ENCODE assay signal across 20 mouse cellular contexts in genomic region chr9:57959399-57959798, GRCm38 (mm10). TPM values are rescaled to one million over a fixed set of nuclear protein-coding genes. Genes with fewer than 3 reads are reported as not detected.
DNase-seq lines count a peak whose midpoint lies in the region; ATAC-seq and TF ChIP-seq lines count a peak whose summit lies in the region.
"Had no signal": no experiment of that assay in that cellular context is flagged by ENCODE, and none has a peak within 500 bp of the region (broad histone marks: within the 10 kb centered on the region; RNA-seq: fewer than 3 reads in every experiment).

No protein-coding gene starts in this region.

- ATAC-seq in heart, embryonic 16.5 days (replicated peaks; ENCODE audit: extremely low read depth, insufficient read depth, low FRiP score) = no peak
- no peak for ATAC-seq in heart, embryonic 11.5 days (replicated peaks; ENCODE audit: insufficient number of reproducible peaks, low FRiP score, low TSS enrichment)
- no peak for ATAC-seq in midbrain, postnatal 0 days (ENCODE audit: low FRiP score)
- ATAC-seq: forebrain, embryonic 13.5 days; forebrain, postnatal 0 days had no signal

- no peak overlapping the region for H3K4me3 ChIP-seq in gastrocnemius, adult 2 months
- no peak overlapping the region for H3K4me3 ChIP-seq in heart, embryonic 16.5 days (ENCODE audit: low read length)
- H3K4me3 ChIP-seq in heart, embryonic 11.5 days (ENCODE audit: low read depth, low read length) = no peak overlapping the region
- H3K4me3 ChIP-seq in cortical plate, adult 2 months (ENCODE audit: insufficient read depth, low read length) = no peak overlapping the region
- H3K4me3 ChIP-seq in midbrain, postnatal 0 days (ENCODE audit: low read depth, low read length) = no peak overlapping the region
- H3K4me3 ChIP-seq: embryonic facial prominence, embryonic 10.5 days; forebrain, embryonic 13.5 days; heart, embryonic 13.5 days; hindbrain, embryonic 15.5 days had no signal

- H3K4me2 ChIP-seq in heart, embryonic 16.5 days (ENCODE audit: low read depth, low read length) = no peak overlapping the region
- H3K4me2 ChIP-seq in heart, embryonic 11.5 days = no peak overlapping the region
- H3K4me2 ChIP-seq in midbrain, postnatal 0 days (ENCODE audit: low read depth, low read length, poor library complexity, severe bottlenecking) = no peak overlapping the region
- H3K4me2 ChIP-seq: forebrain, embryonic 13.5 days; heart, embryonic 13.5 days; hindbrain, embryonic 15.5 days had no signal

- no peaks in the 10 kb centered on the region for H3K36me3 ChIP-seq in heart, embryonic 16.5 days (ENCODE audit: control insufficient read depth, insufficient read depth)
- H3K36me3 ChIP-seq in heart, embryonic 11.5 days (ENCODE audit: control insufficient read depth, insufficient read depth, low read length) = no peaks in the 10 kb centered on the region
- H3K36me3 ChIP-seq in midbrain, postnatal 0 days (ENCODE audit: insufficient read depth, low read length) = peaks cover 58% of the 10 kb centered on the region
- H3K36me3 ChIP-seq: embryonic facial prominence, embryonic 10.5 days; heart, embryonic 13.5 days had no signal

- no peaks in the 10 kb centered on the region for H3K27me3 ChIP-seq in heart, embryonic 16.5 days (ENCODE audit: control insufficient read depth, insufficient read depth, low read length)
- H3K27me3 ChIP-seq in heart, embryonic 11.5 days (ENCODE audit: control insufficient read depth, insufficient read depth, low read length) = peaks cover 2% of the 10 kb centered on the region; the same call in 1 of the 2 replicates
- H3K27me3 ChIP-seq in midbrain, postnatal 0 days (ENCODE audit: insufficient read depth, low read length) = no peaks in the 10 kb centered on the region
- H3K27me3 ChIP-seq: forebrain, embryonic 13.5 days; heart, embryonic 13.5 days; hindbrain, embryonic 15.5 days had no signal

- TF ChIP-seq CTCF in gastrocnemius, adult 2 months (IDR thresholded peaks at IDR 0.05) = no peak
- TF ChIP-seq CTCF in cortical plate, adult 2 months (IDR thresholded peaks at IDR 0.05; ENCODE audit: extremely low read depth, insufficient read depth, low read length) = no peak
- TF ChIP-seq CTCF in midbrain, postnatal 0 days (IDR thresholded peaks at IDR 0.05) = no peak

- no peak for DNase-seq in gastrocnemius, adult 2 months
- DNase-seq in gastrocnemius, adult 18-20 months (ENCODE audit: low spot score) = no peak
- peak; percentile 61 for DNase-seq in right cerebral cortex, adult 18-20 months
- no peak for DNase-seq in right cerebral cortex, postnatal 25 days
- DNase-seq in midbrain, postnatal 0 days (ENCODE audit: low spot score) = no peak
- DNase-seq: adrenal gland, postnatal 25 days; cerebellum, adult 8-10 months; cerebellum, postnatal 25 days; forebrain, postnatal 0 days; gastrocnemius, postnatal 14 days; kidney, adult 2 months had no signal

- no peak for TF ChIP-seq POLR2A in cortical plate, adult 2 months (IDR thresholded peaks at IDR 0.05; ENCODE audit: extremely low read depth, insufficient read depth, low read length)

- intact Hi-C loops in gastrocnemius, adult 2 months (cut with DNase I) = no loop called here

- 60% methylated on average over 10 of the region's 10 CpGs for WGBS in heart, embryonic 16.5 days
- WGBS in heart, embryonic 11.5 days (ENCODE audit: insufficient replicate concordance) = 48% methylated on average over 10 of the region's 10 CpGs
- 73% methylated on average over 10 of the region's 10 CpGs for WGBS in midbrain, postnatal 0 days

- H3K4me1 ChIP-seq in heart, embryonic 16.5 days (ENCODE audit: control insufficient read depth, insufficient read depth, low read length) = peaks cover 12% of the 10 kb centered on the region
- peaks cover 13% of the 10 kb centered on the region for H3K4me1 ChIP-seq in heart, embryonic 11.5 days (ENCODE audit: control insufficient read depth, insufficient read depth, low read length)
- H3K4me1 ChIP-seq in cortical plate, adult 2 months (ENCODE audit: control insufficient read depth, insufficient read depth, low read length) = no peaks in the 10 kb centered on the region; the same call in 1 of the 2 replicates
- H3K4me1 ChIP-seq in midbrain, postnatal 0 days (ENCODE audit: insufficient read depth, low read length) = no peaks in the 10 kb centered on the region
- H3K4me1 ChIP-seq: forebrain, embryonic 13.5 days; hindbrain, embryonic 15.5 days had no signal

- H3K9me3 ChIP-seq in heart, embryonic 16.5 days (replicated peaks; ENCODE audit: control insufficient read depth, low read length) = no peaks in the 10 kb centered on the region
- H3K9me3 ChIP-seq in heart, embryonic 11.5 days (replicated peaks; ENCODE audit: control insufficient read depth, low read length) = no peaks in the 10 kb centered on the region
- H3K9me3 ChIP-seq in midbrain, postnatal 0 days (ENCODE audit: low read length) = no peaks in the 10 kb centered on the region
- H3K9me3 ChIP-seq: embryonic facial prominence, embryonic 10.5 days; forebrain, embryonic 13.5 days; heart, embryonic 13.5 days; hindbrain, embryonic 15.5 days had no signal

- H3K9ac ChIP-seq in heart, embryonic 16.5 days (ENCODE audit: low read length) = no peak overlapping the region
- H3K9ac ChIP-seq in heart, embryonic 11.5 days (ENCODE audit: low read depth, low read length) = no peak overlapping the region
- H3K9ac ChIP-seq in midbrain, postnatal 0 days (replicated peaks; ENCODE audit: low read length, poor library complexity, severe bottlenecking) = no peak overlapping the region
- H3K9ac ChIP-seq: forebrain, embryonic 13.5 days; forebrain, postnatal 0 days; heart, embryonic 13.5 days; hindbrain, embryonic 15.5 days had no signal

- peak overlapping the region; percentile 72 for H3K27ac ChIP-seq in gastrocnemius, adult 2 months
- H3K27ac ChIP-seq in heart, embryonic 16.5 days (ENCODE audit: low read length) = peak overlapping the region; percentile 54; the same call in 1 of the 2 replicates
- no peak overlapping the region for H3K27ac ChIP-seq in heart, embryonic 11.5 days (ENCODE audit: low read depth, low read length)
- H3K27ac ChIP-seq in cortical plate, adult 2 months (ENCODE audit: insufficient read depth, low read length) = peak overlapping the region; percentile 31; the same call in 1 of the 2 replicates
- no peak overlapping the region for H3K27ac ChIP-seq in midbrain, postnatal 0 days (ENCODE audit: low read depth, low read length)
- H3K27ac ChIP-seq: embryonic facial prominence, embryonic 10.5 days; forebrain, embryonic 13.5 days; heart, embryonic 13.5 days; hindbrain, embryonic 15.5 days had no signal

RNA-seq across cellular contexts. Expression of gene Sema7a, which starts 19.5 kb away (rescaled TPM):
- total RNA-seq in gastrocnemius, adult 2 months (2021) = 10 to 100 TPM in 1 of 2 experiments, 1 to 10 TPM in 1; 9.0 to 14.4 TPM
- total RNA-seq in gastrocnemius, adult 18-20 months (2021) = 10 to 100 TPM; 10.6 to 13.0 TPM
- polyA plus RNA-seq in heart, embryonic 16.5 days (2015; fragmentation: Nextera tagmentation; extraction: Ambion mirVana) = 0.60 and 1.4 TPM in 2 replicates
- polyA plus RNA-seq in heart, embryonic 11.5 days (2014; fragmentation: Nextera tagmentation; extraction: Ambion mirVana) = 0.17 and 0.18 TPM in 2 replicates
- 147 and 154 TPM in 2 replicates for polyA plus RNA-seq in cortical plate, adult 2 months (2012; rRNA removed)
- total RNA-seq in midbrain, postnatal 0 days (2014; rRNA removed) = 42.3 and 49.5 TPM in 2 replicates
- 3.2 and 3.6 TPM in 2 replicates for polyA plus RNA-seq in midbrain, postnatal 0 days (2015; fragmentation: Nextera tagmentation; extraction: Ambion mirVana)

RNA-seq across cellular contexts. Expression of gene Cyp11a1, which starts 46.8 kb away (rescaled TPM):
- under 1 TPM in 1 of 2 experiments, not detected in 1; 0.10 TPM for total RNA-seq in gastrocnemius, adult 2 months (2021)
- total RNA-seq in gastrocnemius, adult 18-20 months (2021) = under 1 TPM; 0.24 to 0.34 TPM
- 0.32 and 0.33 TPM in 2 replicates for polyA plus RNA-seq in heart, embryonic 16.5 days (2015; fragmentation: Nextera tagmentation; extraction: Ambion mirVana)
- polyA plus RNA-seq in heart, embryonic 11.5 days (2014; fragmentation: Nextera tagmentation; extraction: Ambion mirVana) = not detected in 2 replicates
- 8.3 and 9.0 TPM in 2 replicates for polyA plus RNA-seq in cortical plate, adult 2 months (2012; rRNA removed)
- 0.22 and 1.3 TPM in 2 replicates for total RNA-seq in midbrain, postnatal 0 days (2014; rRNA removed)
- polyA plus RNA-seq in midbrain, postnatal 0 days (2015; fragmentation: Nextera tagmentation; extraction: Ambion mirVana) = 1.3 and 1.5 TPM in 2 replicates
- total RNA-seq: heart, postnatal 25 days had no signal
- polyA plus RNA-seq: embryonic facial prominence, embryonic 10.5 days; hindbrain, embryonic 11.5 days had no signal

RNA-seq across cellular contexts. Expression of gene Ubl7, which starts 48.6 kb away (rescaled TPM):
- total RNA-seq in gastrocnemius, adult 2 months (2021) = 10 to 100 TPM; 81.3 to 82.1 TPM
- total RNA-seq in gastrocnemius, adult 18-20 months (2021) = 10 to 100 TPM; 87.4 to 95.1 TPM
- 110 and 113 TPM in 2 replicates for polyA plus RNA-seq in heart, embryonic 16.5 days (2015; fragmentation: Nextera tagmentation; extraction: Ambion mirVana)
- polyA plus RNA-seq in heart, embryonic 11.5 days (2014; fragmentation: Nextera tagmentation; extraction: Ambion mirVana) = 97.7 and 106 TPM in 2 replicates
- 144 and 145 TPM in 2 replicates for polyA plus RNA-seq in cortical plate, adult 2 months (2012; rRNA removed)
- 103 and 132 TPM in 2 replicates for total RNA-seq in midbrain, postnatal 0 days (2014; rRNA removed)
- polyA plus RNA-seq in midbrain, postnatal 0 days (2015; fragmentation: Nextera tagmentation; extraction: Ambion mirVana) = 161 and 169 TPM in 2 replicates

Comparison
In these comparisons a context has a peak if more than half of its experiments do, and no peak if none do; other contexts are left out.
1. H3K27ac ChIP-seq: peak in gastrocnemius, adult 2 months (single experiment), heart, embryonic 16.5 days (single experiment) and cortical plate, adult 2 months (single experiment); none in heart, embryonic 11.5 days (single experiment) and midbrain, postnatal 0 days (single experiment).
2. RNA of gene Sema7a, which starts 19.5 kb away (polyA plus RNA-seq): 147 to 154 TPM in cortical plate, adult 2 months; 3.2 to 3.6 TPM in midbrain, postnatal 0 days, 0.60 to 1.4 TPM in heart, embryonic 16.5 days and 0.17 to 0.18 TPM in heart, embryonic 11.5 days; every median in the first group is over 10 times any median in the second.